Mouse (Mus musculus) lung, postnatal 36 days (tissue): ENCODE measurements around the gene Eme2.
"Not testable (repeated sequence)": the region's sequence is repeated elsewhere in the genome, so short reads cannot be mapped to it uniquely, and the experiment has no call there.

Experiments used
- DNase-seq: peaks from one replicate; pipeline ENCODE4 v3.0.0; 2022; ENCODE audit warnings: mixed read lengths

The Eme2 gene

GRCm38 (mm10) chr17:24894995-24895547, at the start of gene Eme2, which contains the start of gene Mrps34:
Eme2 (minus strand) TSS chr17:24895087.
Mrps34 (plus strand) TSS chr17:24895116.
- DNase-seq = peak; percentile 88

DNA sequence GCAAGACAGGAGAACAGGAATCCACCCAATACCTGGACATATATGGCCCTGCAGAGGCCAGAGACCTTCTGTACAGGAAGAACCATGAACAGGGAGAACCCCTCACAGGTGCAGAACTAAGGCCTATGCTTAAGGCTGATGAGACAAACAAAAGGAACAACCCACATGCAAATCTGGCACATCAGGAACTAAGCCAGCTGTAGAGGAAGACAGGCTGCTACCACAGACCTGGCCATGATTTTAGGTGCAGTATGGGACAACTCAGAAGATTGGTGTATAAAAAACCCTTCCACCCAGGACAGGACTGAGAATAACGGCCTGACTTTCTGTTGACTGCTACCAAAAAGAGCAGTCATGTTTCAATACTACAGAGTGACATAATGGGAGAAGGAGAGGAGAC, 48.7 kb upstream of the Eme2 start:
- not testable (repeated sequence) for DNase-seq

GRCm38 (mm10) chr17:24943036-24943435, 48.1 kb upstream of the Eme2 start:
- DNase-seq = no peak

DNA sequence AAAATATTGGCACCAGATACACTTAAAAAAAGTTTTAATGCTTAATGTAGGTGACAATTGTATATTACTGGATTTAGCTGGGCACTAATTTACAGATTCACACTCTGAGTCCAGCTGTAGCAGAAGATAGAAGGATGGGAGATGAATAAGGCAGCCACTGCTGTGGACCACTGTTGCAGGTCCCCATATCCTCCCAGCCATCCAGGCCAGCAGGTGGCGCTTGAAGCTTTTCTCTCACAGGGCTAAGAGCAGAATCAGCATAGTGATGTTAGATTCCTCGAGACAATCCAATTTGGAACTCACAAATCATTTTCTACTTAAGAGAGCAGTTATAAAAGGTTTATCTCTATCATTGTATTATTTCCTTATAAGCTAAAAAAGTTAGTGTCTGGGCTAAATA, 47.6 kb upstream of the Eme2 start:
- DNase-seq = peak; percentile 69

GRCm38 (mm10) chr17:24937266-24937665, 42.4 kb upstream of the Eme2 start:
- DNase-seq = no peak

DNA sequence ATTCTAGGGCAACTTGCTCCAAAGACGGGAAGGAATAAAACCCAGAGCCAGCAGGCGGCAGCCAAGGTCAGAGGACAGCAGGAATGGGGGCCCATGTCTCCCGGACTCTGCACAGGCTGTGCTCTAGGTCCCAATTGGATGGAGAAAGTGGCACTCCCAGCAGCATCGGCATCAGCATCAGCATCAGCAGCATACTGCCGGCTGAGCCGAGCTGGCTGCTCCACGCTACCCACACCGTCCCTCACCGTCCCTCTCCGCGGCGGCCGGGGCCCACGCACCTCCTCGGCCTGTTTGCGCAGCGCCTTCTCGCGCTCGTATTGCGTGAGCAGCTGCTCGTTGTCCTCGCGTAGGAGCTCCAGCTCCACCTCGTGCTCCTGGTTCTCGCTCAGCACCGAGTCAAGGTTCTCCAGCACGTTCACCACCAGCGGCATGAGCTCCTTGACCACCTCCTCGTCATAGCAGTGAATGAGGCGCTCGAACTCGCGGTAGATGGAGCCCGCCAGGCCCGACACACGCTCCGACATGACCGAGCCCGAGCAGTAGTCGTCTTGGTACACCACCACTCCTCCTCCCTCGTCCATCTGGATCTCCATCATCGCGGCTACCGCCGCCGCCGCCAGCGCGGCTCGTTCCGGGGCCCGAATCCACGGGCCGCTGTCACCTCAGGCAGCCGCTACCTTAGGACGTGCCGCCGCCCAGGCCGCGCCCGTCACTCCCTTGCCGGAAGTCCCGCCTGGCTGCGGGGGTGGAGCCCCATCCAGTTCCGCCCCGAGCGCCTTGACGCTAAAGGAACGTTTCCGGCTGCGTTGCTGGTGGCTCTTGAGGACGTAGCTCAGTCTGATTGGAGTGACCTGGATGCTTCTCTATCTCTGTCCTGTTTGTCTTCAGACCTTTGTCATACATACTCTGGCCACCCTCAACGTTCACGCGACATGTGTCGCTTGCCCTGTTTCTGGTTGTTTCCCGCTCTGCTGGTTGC, 41.7 kb upstream of the Eme2 start, which contains the start of gene Mapk8ip3:
Gene Mapk8ip3 (minus strand): TSS at position 719 of the 979 bp plus-strand sequence.
- DNase-seq = peak; percentile 97

- no peak for DNase-seq
Observed at GRCm38 (mm10) chr17:24935666-24936065, 40.8 kb upstream of the Eme2 start.

- DNase-seq = no peak
Observed at GRCm38 (mm10) chr17:24934926-24935325, 40.0 kb upstream of the Eme2 start.

- DNase-seq = no peak
Observed at GRCm38 (mm10) chr17:24933163-24933562, 38.3 kb upstream of the Eme2 start.

DNA sequence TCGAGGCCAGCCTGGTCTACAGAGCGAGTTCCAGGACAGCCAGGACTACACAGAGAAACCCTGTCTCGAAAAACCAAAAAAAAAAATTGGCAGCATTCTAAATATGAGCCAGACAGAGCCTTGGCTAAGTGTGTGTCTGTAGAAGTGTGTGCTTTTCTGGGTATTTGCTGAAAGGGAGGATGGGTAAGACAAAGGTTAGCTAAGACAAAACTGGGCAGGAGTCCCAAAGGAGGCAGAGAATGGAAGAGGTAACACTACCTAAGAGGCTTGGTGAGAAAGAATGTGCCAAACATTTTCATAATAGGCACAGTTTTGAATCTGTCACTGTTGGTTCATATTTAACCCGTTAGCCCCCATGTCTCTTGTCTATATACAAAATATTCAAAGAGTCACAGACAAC, 37.5 kb upstream of the Eme2 start:
- no peak for DNase-seq

GRCm38 (mm10) chr17:24929506-24929905, 34.6 kb upstream of the Eme2 start:
- DNase-seq = no peak

- DNase-seq = no peak
Observed at GRCm38 (mm10) chr17:24923246-24923645, 28.4 kb upstream of the Eme2 start.

DNA sequence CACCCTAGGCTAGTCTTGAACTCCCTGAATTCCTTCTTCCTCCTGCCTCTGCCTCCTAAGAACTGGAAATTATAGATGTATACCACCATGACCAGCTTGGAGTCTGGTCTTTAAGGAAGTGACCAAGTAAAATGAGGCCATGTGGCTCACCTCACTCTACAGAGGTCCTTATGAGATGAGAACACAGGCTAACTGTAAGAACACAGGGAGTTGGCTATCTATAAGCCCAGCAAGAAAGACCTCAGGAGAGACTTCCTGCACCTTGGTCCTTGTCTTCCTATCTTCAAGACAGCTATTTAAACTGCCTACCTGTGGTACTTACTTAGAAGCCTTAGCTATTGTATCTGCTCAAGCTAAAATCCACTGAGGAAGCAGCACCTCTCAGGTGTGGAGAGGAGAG, 19.1 kb upstream of the Eme2 start:
- DNase-seq = no peak

GRCm38 (mm10) chr17:24907591-24907990, 12.7 kb upstream of the Eme2 start:
- DNase-seq = no peak

GRCm38 (mm10) chr17:24903767-24904166, 8.9 kb upstream of the Eme2 start:
- no peak for DNase-seq

DNA sequence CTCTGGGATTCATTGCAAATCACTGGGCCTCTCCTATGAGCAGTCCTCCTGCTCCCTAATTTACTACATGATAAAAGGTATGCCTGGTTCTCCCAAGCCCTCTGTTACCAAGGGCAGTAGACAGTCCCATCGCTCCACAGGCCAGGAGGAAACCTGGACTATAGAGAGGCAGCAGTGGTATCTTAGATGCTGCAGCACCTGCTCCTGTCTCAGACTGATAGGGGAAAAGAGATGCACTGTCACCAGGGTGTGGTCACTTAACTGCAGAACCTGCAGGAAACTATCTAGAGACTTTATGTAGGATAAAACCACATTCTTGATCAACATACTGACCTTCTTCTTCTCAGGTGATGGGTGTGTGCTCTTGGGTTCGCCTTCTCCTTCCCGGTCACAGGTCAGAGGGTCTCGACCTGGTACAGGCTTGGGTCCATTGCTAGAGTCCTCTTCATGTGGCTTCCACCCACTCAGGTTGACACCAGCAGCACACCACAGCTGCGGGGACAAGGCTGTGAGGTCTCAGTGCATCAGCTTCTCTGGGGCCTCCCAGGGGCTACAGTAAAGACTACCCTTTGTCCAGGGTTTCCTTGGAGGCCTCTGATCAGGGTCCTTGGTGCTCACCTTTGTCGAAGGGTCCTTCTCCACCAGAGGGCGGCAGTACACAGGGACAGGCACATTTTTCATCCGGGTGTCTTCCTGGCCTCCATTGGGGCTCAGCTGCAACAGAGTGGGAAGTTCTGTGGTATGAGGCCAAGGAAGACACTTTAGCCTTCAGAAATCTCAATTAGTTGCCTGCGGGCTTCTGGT, 8.0 kb upstream of the Eme2 start:
- DNase-seq = peak; percentile 45

- no peak for DNase-seq
Observed at GRCm38 (mm10) chr17:24902124-24902523, 7.2 kb upstream of the Eme2 start.

- DNase-seq = no peak
Observed at GRCm38 (mm10) chr17:24900014-24900413, 5.1 kb upstream of the Eme2 start.

- DNase-seq = no peak
Observed at GRCm38 (mm10) chr17:24899153-24899552, 4.3 kb upstream of the Eme2 start.

- DNase-seq = no peak
Observed at GRCm38 (mm10) chr17:24898041-24898854, 3.4 kb upstream of the Eme2 start.

DNA sequence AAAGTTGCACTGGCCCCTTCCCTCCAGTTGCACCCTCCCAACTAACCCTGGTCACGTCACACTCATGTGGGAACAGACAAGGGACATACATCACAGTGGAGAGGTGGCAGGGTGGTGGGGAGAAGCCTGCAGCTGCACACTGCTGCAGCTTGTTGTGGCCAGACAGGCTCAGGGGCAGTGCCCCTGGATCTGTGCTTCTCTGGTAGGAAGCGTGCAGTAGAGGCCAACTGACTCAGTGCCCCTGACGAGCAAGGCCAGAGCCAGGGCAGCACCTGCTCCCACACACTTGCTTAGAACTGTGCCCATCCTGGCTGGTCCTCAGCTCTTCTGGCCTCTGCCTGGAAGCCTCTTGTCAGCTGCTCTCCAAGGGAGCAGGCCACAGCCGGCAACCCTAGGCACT, 2.7 kb upstream of the Eme2 start:
- no peak for DNase-seq

DNA sequence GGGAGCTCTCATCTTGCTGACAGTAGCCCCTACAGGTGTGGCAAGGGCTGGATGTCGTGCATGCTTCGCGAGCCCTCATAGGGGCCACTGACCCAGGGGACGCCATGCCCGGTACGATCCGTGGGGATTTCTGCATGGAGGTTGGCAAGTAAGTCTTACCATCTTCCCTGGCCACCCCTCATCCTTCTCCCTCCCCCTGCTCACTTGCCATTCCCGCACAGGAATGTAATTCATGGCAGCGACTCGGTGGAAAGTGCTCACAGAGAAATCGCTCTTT, 2.0 kb upstream of the Eme2 start:
- no peak for DNase-seq
